Mouse (Mus musculus) liver, embryonic 14.5 days (tissue): ENCODE results near the gene Senp2.

Experiments
- CTCF ChIP-seq: IDR thresholded peaks from 2 replicates; pipeline ENCODE4 v1.5.1; 2016; ENCODE audit warnings: antibody characterized with exemption, low read depth, control low read depth
- EP300 ChIP-seq: IDR thresholded peaks from 2 replicates; pipeline ENCODE4 v1.6.1; 2016; ENCODE audit warnings: antibody characterized with exemption, low read depth

DNA sequence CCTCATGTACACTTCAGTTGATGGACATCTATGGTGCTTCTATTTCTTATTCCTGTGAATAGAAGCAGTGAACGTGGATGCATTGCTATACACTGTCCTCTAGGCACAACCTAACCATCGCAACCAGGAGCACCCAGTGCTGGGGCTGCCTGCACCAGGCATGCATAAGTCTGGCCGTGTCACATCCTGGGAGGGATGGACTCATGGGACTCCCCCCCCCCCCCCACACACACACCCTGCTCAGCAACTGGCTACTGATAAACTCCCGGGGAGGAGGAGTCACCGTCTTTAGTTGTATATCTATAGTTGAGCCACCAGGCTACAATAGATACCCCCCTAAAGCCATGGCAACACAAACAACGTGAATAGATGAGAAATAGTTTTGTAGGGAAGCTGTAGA, 48.2 kb downstream of the Senp2 start:
- no peak for TF ChIP-seq CTCF
- TF ChIP-seq EP300 = no peak
